Mouse (Mus musculus): ENCODE measurements around the gene Nxn.
"Not testable (repeated sequence)": the region's sequence is repeated elsewhere in the genome, so short reads cannot be mapped to it uniquely, and the experiment has no call there.

Gene Nxn

DNA sequence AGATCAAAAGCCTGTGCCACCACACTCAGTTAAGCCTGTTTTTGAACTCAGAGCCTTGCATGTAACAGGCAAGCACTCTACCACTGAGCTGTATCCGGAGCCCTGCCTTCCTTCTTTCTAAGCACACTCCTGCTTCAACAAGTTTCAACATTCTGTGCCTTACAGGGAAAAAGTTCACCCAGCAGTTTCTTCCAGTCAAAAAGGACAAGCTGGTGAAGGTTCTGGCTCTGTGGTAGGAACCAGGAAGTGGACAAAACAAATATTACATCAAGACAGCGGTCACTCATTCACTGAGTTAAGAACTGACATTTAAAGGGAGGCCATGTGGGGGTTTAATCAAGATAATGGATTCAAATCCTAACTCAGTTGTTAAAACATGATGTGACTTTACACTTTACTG lies 183.9 kb downstream of the Nxn start:
- DNase-seq (ENCODE audit: low spot score in 2 of 2) = no peak

DNA sequence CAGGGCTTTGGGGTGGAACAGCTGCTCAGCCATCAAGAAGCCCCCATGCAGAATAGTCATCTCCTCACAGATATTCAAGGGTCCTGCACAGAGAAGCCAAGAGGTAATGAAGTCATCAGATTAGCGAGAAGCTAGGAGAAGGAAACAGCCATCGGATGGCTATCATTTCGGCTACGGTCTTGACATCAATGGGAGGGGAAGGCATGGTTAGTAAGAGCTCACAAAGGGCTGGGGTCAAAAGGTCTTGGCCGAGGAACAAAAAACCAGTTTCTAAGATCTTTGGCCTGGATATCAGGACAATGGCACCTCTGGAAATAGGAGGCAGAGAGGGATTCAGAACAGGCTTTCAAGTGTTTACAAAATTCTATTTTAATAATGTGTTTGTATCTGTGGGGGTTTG lies 185.1 kb downstream of the Nxn start:
- DNase-seq (ENCODE audit: low spot score in 2 of 2) = no peak

DNA sequence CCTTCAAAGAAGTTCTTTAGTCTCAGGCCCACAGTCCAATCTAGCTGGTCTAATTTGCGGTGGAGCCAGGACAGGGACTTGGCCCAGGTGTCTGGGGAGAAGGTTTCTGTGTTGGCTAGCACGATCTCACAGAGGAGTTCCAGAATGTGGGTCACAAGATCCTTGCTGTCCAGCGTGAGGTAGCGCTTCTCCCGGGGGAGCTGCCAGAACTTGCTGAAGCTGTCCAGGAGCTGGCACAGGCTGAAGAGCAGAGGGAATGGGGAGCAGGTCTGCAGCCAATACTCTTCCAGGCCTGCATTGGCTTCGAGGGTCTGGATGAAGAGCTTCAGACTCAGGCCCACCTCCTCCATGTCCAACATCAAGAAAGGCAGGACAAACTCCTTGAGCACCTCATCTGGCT lies 187.3 kb downstream of the Nxn start:
- DNase-seq (ENCODE audit: low spot score in 2 of 2) = not testable (repeated sequence)

DNA sequence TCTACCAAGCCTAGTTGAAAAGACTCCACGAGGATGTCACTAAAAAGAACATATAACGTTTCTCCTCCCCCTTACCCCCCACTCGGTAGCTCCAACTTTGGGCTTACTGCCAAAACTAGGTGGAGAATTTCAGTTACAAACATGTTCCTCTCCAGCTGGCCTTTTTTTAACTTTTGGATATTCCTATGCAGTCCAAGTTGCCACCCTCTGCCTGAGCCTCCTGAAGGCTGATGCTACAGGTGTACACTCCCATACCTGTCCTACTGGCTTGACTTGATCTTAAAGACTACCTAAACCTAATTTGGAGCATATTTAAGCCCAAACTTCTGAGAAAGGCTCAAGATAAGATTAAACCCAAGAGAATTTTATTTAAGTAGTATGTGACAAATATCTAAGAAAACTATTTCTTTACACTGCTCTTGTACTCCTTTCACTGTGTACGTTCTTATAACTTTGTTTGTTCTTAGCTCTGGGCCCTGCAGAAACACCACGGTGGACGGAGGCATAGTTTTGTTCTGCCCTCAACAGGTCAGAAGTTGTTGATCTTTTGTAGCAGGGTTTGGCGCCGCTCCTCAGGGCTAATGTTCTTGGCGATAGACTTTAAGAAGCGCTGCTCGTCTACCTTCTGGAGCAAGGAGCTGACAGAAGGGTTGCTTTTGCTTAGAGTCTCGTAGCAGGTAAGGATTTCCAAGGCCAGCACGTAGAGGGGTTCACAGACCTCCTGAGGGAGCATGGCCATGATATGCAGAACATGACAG lies 188.5 kb downstream of the Nxn start:
- no peak for DNase-seq (ENCODE audit: low spot score in 2 of 2)
